Mouse (Mus musculus): ENCODE measurements around the gene Dscam. TPM values are rescaled to one million over a fixed set of nuclear protein-coding genes. Genes with fewer than 3 reads are reported as not detected.

The Dscam gene
- total RNA-seq, 2 experiments from 2014 or later, result not detected

Other genes with a start within 250 kb of the Dscam start
- not detected in 2 replicates for gene Bace2, start 186.0 kb upstream of the Dscam start, total RNA-seq (2015; ENCODE audit: low replicate concordance)
- gene Bace2, start 186.0 kb upstream of the Dscam start, total RNA-seq (2017; ENCODE audit: low replicate concordance), result not detected in 2 replicates

Measured in erythroid progenitor cell, adult 5-6 weeks (primary cell).